Mouse (Mus musculus) forebrain, embryonic 11.5 days (tissue): ENCODE results near the gene Ndufa13. TPM values are rescaled to one million over a fixed set of nuclear protein-coding genes. Genes with fewer than 3 reads are reported as not detected.

Experiments
- ATAC-seq: fragments of 200-750 bp; cut with Nextera tagmentation; replicated peaks from 2 replicates; pipeline ENCODE4 v1.8.0; 2017; ENCODE audit warnings: moderate TSS enrichment; ENCODE audit not compliant: low FRiP score
- DNase-seq: peaks from one replicate; pipeline ENCODE4 v3.0.0-alpha.2; 2017; ENCODE audit warnings: low spot score
- H3K27ac ChIP-seq: fragments of 300-500 bp; sonication (generic); 2 replicates; pipeline ENCODE4 v1.5.1; 2014; ENCODE audit warnings: low read depth, low read length
- H3K27me3 ChIP-seq: fragments of 300-500 bp; sonication (generic); 2 replicates; pipeline ENCODE4 v1.6.1; 2014; ENCODE audit warnings: mild to moderate bottlenecking, low read length, mixed read lengths; ENCODE audit not compliant: control insufficient read depth, insufficient read depth
- H3K36me3 ChIP-seq: fragments of 300-500 bp; sonication (generic); 2 replicates; pipeline ENCODE4 v1.6.1; 2014; ENCODE audit warnings: mild to moderate bottlenecking, low read length, moderate library complexity, mixed read lengths; ENCODE audit not compliant: control insufficient read depth, insufficient read depth
- H3K4me1 ChIP-seq: fragments of 300-500 bp; sonication (generic); replicated peaks from 2 replicates; pipeline ENCODE4 v1.6.1; 2014; ENCODE audit warnings: low read length, mixed read lengths; ENCODE audit not compliant: control insufficient read depth, insufficient read depth
- H3K4me2 ChIP-seq: fragments of 300-500 bp; sonication (generic); 2 replicates; pipeline ENCODE4 v1.6.1; 2014; ENCODE audit warnings: low read depth, mild to moderate bottlenecking, low read length, moderate library complexity, mixed read lengths; ENCODE audit not compliant: severe bottlenecking
- H3K4me3 ChIP-seq: fragments of 300-500 bp; sonication (generic); 2 replicates; pipeline ENCODE4 v1.5.1; 2014; ENCODE audit warnings: low read depth, low read length
- H3K9ac ChIP-seq: fragments of 300-500 bp; sonication (generic); 2 replicates; pipeline ENCODE4 v1.6.1; 2014; ENCODE audit warnings: low read length
- H3K9me3 ChIP-seq: fragments of 300-500 bp; sonication (generic); 2 replicates; pipeline ENCODE4 v1.6.1; 2016; ENCODE audit warnings: low read length, mixed read lengths; ENCODE audit not compliant: control insufficient read depth
- WGBS: fragments of 180-500 bp; shearing (Covaris S2); extraction: QIAGEN DNeasy Blood & Tissue Kit; methylation state at CpG from one replicate; pipeline ENCODE4 v1.1.7; 2014; 5-methylcytosine and 5-hydroxymethylcytosine counted together
- polyA plus RNA-seq: library from polyadenylated mRNA; unstranded; fragments of >200 nt; fragmentation: Nextera tagmentation; extraction: Ambion mirVana; gene quantifications from 2 replicates; pipeline ENCODE4 v1.2.1, GENCODE M21; 2014

Gene Ndufa13
- polyA plus RNA-seq, 1 experiment from 2014 or later, result 153 TPM

- Histone ChIP-seq H3K4me2 (peak overlapping the region; percentile 93), H3K9me3 (no peaks in the 10 kb centered on the region), H3K4me3 (peak overlapping the region; percentile 73), H3K27ac (peak overlapping the region; percentile 57), H3K9ac (peak overlapping the region; percentile 85), H3K27me3 (no peaks in the 10 kb centered on the region), H3K4me1 (peaks cover 13% of the 10 kb centered on the region; the same call in 1 of the 2 replicates), H3K36me3 (no peaks in the 10 kb centered on the region)
- peak; percentile 99 for DNase-seq
- peak; percentile 60 for ATAC-seq
- WGBS, result 1% methylated on average over 41 of the region's 41 CpGs
Observed at GRCm38 (mm10) chr8:69901484-69902162, 735 bp downstream of the Ndufa13 start.

DNA sequence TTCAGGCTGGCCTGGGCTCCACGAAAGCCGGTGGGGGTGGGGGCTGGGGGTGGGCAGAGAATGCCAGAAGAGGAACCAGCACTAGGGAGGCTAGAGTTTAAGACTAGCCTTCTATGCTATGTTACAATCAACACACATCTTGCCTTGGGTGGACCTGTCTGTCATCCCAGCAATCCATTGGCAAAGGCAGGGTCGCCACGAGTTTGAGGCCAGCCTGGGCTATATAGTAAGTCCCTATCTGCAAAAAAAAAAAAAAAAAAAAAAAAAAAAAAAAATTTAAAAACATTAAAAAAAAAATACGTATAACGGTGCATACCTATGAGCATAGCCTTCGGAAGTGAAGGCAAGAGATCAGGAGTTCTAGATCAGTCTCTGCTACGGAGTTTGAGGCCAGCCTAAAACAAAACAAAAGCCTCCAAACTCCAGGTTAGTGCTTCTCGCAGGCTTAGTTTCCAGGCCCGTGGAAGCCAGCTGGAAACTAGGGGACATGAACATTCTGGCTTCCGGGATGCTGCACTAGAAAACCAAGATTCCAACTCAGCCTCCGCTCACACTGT is 1.4 kb downstream of the Ndufa13 start:
- Histone ChIP-seq H3K36me3 (no peaks in the 10 kb centered on the region), H3K4me3 (peak overlapping the region; percentile 73), H3K9me3 (no peaks in the 10 kb centered on the region), H3K9ac (peak overlapping the region; percentile 81), H3K4me2 (peak overlapping the region; percentile 93), H3K27ac (peak overlapping the region; percentile 57; the same call in 1 of the 2 replicates), H3K4me1 (peaks cover 13% of the 10 kb centered on the region; the same call in 1 of the 2 replicates), H3K27me3 (no peaks in the 10 kb centered on the region)
- ATAC-seq (no peak), DNase-seq (no peak)
- 21% methylated on average over 12 of the region's 12 CpGs for WGBS

GRCm38 (mm10) chr8:69899876-69900275 is 2.5 kb downstream of the Ndufa13 start:
- Histone ChIP-seq H3K27me3 (no peaks in the 10 kb centered on the region), H3K4me2 (no peak overlapping the region), H3K27ac (no peak overlapping the region), H3K4me3 (no peak overlapping the region), H3K4me1 (peaks cover 13% of the 10 kb centered on the region; the same call in 1 of the 2 replicates), H3K36me3 (no peaks in the 10 kb centered on the region), H3K9me3 (no peaks in the 10 kb centered on the region), H3K9ac (no peak overlapping the region)
- no peak for ATAC-seq
- WGBS, result 90% methylated on average over 2 of the region's 2 CpGs
- DNase-seq, result no peak

DNA sequence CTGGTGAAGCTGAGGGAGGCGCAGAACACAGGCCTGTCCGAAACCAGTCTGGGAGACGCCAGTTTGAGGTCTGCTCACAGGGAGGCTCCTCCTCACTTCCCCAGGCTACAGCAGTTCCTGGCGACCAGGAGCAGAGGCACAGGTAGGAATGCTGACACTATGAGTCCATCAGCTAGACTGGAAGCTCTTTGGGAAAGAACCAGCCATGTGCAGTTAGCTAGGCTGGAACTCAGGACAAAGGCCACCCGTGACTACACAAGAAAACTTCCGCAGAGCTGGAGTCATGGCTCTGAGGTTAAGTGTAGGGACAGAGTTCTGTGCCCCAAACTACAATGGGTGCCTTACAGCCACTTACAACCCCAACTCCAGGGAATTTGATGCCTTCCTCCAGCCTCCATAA is 4.5 kb downstream of the Ndufa13 start:
- H3K4me3 ChIP-seq, result no peak overlapping the region
- no peak overlapping the region for H3K27ac ChIP-seq
- DNase-seq (no peak), ATAC-seq (no peak)
- 91% methylated on average over 6 of the region's 6 CpGs for WGBS
- no peaks in the 10 kb centered on the region for H3K27me3 ChIP-seq
- H3K4me2 ChIP-seq, result no peak overlapping the region
- no peaks in the 10 kb centered on the region for H3K36me3 ChIP-seq
- H3K4me1 ChIP-seq, result peaks cover 13% of the 10 kb centered on the region; the same call in 1 of the 2 replicates
- H3K9me3 ChIP-seq, result no peaks in the 10 kb centered on the region
- H3K9ac ChIP-seq, result no peak overlapping the region

- H3K9me3 ChIP-seq, result no peaks in the 10 kb centered on the region
- H3K36me3 ChIP-seq, result no peaks in the 10 kb centered on the region
- no peak for DNase-seq
- no peak overlapping the region for H3K27ac ChIP-seq
- peaks cover 4% of the 10 kb centered on the region; the same call in 1 of the 2 replicates for H3K4me1 ChIP-seq
- WGBS, result 83% methylated on average over 4 of the region's 4 CpGs
- no peak for ATAC-seq
- H3K9ac ChIP-seq, result no peak overlapping the region
- H3K27me3 ChIP-seq, result no peaks in the 10 kb centered on the region
- no peak overlapping the region for H3K4me3 ChIP-seq
- no peak overlapping the region for H3K4me2 ChIP-seq
Observed at GRCm38 (mm10) chr8:69895772-69896451, 6.4 kb downstream of the Ndufa13 start.

DNA sequence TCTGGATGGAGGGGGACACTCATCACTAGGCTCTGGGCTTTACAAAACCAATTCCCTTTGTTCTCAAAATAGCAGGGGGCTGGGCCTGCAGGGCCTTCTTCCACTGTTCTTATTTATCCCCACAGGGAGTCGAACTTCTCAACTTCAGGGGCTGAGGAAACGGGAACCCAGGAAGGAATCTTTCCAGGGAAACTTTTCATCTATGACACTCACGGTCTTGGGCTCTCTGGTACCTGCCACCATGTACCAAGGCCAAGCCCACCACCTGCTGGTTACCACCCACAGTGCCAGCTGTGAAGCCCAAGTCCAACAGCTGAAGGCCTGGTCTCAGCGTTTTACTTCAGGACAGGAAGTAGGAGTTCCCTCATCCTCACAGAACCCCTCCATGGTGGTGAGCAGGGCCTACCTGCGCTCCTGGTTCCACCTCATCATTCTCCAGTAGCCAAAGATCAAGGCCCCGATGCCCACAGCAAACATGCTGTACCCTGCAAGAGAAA is 7.5 kb downstream of the Ndufa13 start:
- Histone ChIP-seq H3K4me2 (no peak overlapping the region), H3K36me3 (no peaks in the 10 kb centered on the region), H3K4me3 (no peak overlapping the region), H3K27me3 (peaks cover 9% of the 10 kb centered on the region), H3K9ac (no peak overlapping the region), H3K9me3 (no peaks in the 10 kb centered on the region), H3K4me1 (no peaks in the 10 kb centered on the region; the same call in 1 of the 2 replicates), H3K27ac (no peak overlapping the region)
- no peak for ATAC-seq
- 50% methylated on average over 6 of the region's 6 CpGs for WGBS
- DNase-seq, result no peak

GRCm38 (mm10) chr8:69893863-69894262 is 8.5 kb downstream of the Ndufa13 start:
- DNase-seq, result peak; percentile 85
- peak; percentile 16 for ATAC-seq
- Histone ChIP-seq H3K4me2 (no peak overlapping the region), H3K27me3 (peaks cover 19% of the 10 kb centered on the region), H3K4me1 (0 out of 2 replicates have a peak, but pooled peaks cover 5% of the 10 kb centered on the region), H3K9me3 (no peaks in the 10 kb centered on the region), H3K4me3 (no peak overlapping the region), H3K27ac (no peak overlapping the region), H3K36me3 (no peaks in the 10 kb centered on the region), H3K9ac (no peak overlapping the region)
- WGBS, result 24% methylated on average over 17 of the region's 17 CpGs

DNA sequence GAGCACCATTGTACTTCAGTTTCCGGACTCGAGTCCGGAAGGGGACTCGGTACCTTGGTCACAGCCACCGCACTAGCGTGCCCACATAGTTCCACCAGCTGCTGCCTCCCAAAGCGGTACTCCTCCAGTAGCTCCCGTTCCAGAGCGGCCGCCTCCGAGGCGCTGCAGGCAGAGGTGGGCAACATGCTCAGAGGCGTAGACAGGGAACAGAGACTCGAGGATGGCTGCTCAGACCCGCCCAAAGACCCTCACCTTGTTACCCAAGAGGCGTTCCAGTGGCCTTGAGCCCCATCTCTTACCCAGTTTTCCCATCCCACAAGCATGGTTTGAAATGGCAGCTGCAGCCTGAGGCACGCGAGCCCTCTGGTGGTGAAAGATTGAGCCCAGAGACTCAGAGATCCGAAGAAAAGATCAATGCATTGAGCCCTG is 11.5 kb downstream of the Ndufa13 start:
- no peak overlapping the region for H3K9ac ChIP-seq
- no peak overlapping the region for H3K27ac ChIP-seq
- no peaks in the 10 kb centered on the region for H3K36me3 ChIP-seq
- no peaks in the 10 kb centered on the region for H3K9me3 ChIP-seq
- DNase-seq (peak; percentile 75), ATAC-seq (peak; percentile 14; the same call in 1 of the 2 replicates)
- H3K4me2 ChIP-seq, result no peak overlapping the region
- H3K4me3 ChIP-seq, result no peak overlapping the region
- WGBS, result 44% methylated on average over 19 of the region's 19 CpGs
- H3K4me1 ChIP-seq, result peaks cover 18% of the 10 kb centered on the region; the same call in 1 of the 2 replicates
- H3K27me3 ChIP-seq, result peaks cover 49% of the 10 kb centered on the region
